Mouse (Mus musculus) neutrophil, adult 59 days (primary cell): ENCODE measurements around the gene Cd209d. TPM values are rescaled to one million over a fixed set of nuclear protein-coding genes. Genes with fewer than 3 reads are reported as not detected.

Experiments
- total RNA-seq, 2 experiments: library from RNA; stranded (reverse); gene quantifications; 1 replicate in 1 of 2; 2 replicates in 1 of 2; pipeline ENCODE4 v1.2.4; 2023

Cd209d gene
- 1 to 10 TPM in 1 of 2 experiments, under 1 TPM in 1; 0.67 to 2.6 TPM for total RNA-seq

DNA sequence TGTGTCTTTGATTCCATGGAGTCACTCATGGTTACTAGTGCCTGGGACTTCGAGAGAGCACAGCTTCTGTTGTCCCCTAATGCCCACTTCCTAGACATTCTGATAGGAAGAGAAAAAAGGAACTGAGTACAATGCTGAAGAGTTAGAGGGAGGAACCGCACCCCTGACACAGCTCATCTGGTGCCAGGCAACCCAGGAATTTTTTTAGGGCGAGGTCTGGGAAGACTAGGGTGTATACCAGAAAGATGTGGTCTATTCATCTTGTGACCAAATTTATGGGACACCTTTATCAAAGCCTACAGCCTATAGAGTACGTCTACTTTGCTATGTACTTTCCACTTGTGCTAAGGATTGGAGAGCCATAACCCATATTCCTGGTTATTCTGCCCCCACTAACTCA is at the start of gene Cd209d:
TSS of gene Cd209d (minus strand) at position 101 of the 400 bp plus-strand sequence.

DNA sequence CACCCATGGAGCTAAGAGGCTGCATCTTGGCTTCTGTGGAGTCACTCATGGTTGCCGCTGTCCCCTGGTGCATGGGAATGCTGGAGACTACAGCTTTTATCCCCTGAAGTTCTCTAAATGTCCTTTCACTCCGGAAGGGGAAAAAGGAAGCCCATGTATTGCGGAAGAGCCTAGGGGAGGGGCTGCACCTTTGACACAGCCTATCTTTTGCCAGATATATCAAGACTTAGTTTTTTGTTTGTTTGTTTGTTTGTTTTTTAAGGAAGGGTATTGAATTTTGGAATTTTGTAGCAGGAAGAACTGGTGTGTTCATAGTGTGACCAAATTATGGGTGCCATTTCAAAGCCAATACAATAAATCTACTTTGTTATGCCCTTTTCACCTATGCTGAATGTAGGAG is 48.4 kb upstream of the Cd209d start, which contains the start of gene Cd209b:
TSS of gene Cd209b (minus strand) at position 101 of the 400 bp plus-strand sequence.

DNA sequence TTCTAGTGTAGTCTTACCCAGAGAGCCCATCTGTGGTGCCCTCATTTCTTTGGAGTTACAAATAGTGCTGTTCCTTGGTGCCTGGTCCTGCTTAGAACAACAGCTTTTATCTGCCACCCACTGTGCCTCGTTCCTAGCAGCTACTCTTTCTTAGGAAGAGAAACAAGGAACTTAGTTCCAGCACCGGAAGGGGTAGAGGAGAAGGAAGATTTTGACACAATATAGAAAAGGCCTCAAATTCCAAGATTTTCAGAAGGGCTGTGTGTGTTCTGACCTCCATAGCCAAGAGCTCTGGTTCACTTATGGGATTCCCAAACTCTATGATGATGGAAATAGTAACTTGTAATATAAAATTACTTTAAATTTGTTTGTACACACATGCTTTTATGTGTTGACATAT is 24.1 kb downstream of the Cd209d start, which contains the start of gene Cd209e:
TSS of gene Cd209e (minus strand) at position 101 of the 400 bp plus-strand sequence.

Other genes starting within 250 kb of the Cd209d start
- 100 to 1,000 TPM; 351 TPM for gene Stxbp2, start 247.6 kb downstream of the Cd209d start, total RNA-seq
- 1 to 10 TPM in 1 of 2 experiments, under 1 TPM in 1; 0.71 to 1.1 TPM for gene Retn, start 222.8 kb downstream of the Cd209d start, total RNA-seq
- 100 to 1,000 TPM; 302 to 336 TPM for gene Mcemp1, start 212.8 kb downstream of the Cd209d start, total RNA-seq
- gene Fcor, start 206.2 kb downstream of the Cd209d start, total RNA-seq, result 1 to 10 TPM; 4.4 to 4.5 TPM
- gene Trappc5, start 202.3 kb downstream of the Cd209d start, total RNA-seq, result 10 to 100 TPM; 11.7 to 15.6 TPM
- gene Fcer2a, start 184.4 kb downstream of the Cd209d start, total RNA-seq, result under 1 TPM; 0.31 to 0.53 TPM
- not detected for gene Clec4g, start 157.9 kb downstream of the Cd209d start, total RNA-seq
- gene Cd209a, start 129.6 kb downstream of the Cd209d start, total RNA-seq, result 1 to 10 TPM; 5.8 to 9.3 TPM
- gene Cd209e, start 24.2 kb downstream of the Cd209d start, total RNA-seq, result not detected
- not detected for gene Cd209b, start 48.3 kb upstream of the Cd209d start, total RNA-seq
- gene Cd209c, start 76.2 kb upstream of the Cd209d start, total RNA-seq, result under 1 TPM; 0.47 to 0.62 TPM
- gene Cd209f, start 227.3 kb upstream of the Cd209d start, total RNA-seq, result not detected